Mouse (Mus musculus): ENCODE data around the gene Gm10100. TPM values are rescaled to one million over a fixed set of nuclear protein-coding genes. Genes with fewer than 3 reads are reported as not detected.

Gene Gm10100
- polyA plus RNA-seq, 1 experiment from 2014 or later: not detected

Other genes starting within 250 kb of the Gm10100 start
- 39.0 and 43.8 TPM in 2 replicates for gene Fam207a, start 210.7 kb upstream of the Gm10100 start, polyA plus RNA-seq (2015; fragmentation: Nextera tagmentation; extraction: Ambion mirVana)
- gene Itgb2, start 196.2 kb upstream of the Gm10100 start, polyA plus RNA-seq (2015; fragmentation: Nextera tagmentation; extraction: Ambion mirVana): 3.8 and 3.9 TPM in 2 replicates
- gene Pttg1ip, start 144.8 kb upstream of the Gm10100 start, polyA plus RNA-seq (2015; fragmentation: Nextera tagmentation; extraction: Ambion mirVana): 177 and 181 TPM in 2 replicates
- 330 and 356 TPM in 2 replicates for gene Sumo3, start 120.4 kb upstream of the Gm10100 start, polyA plus RNA-seq (2015; fragmentation: Nextera tagmentation; extraction: Ambion mirVana)
- gene Gm49325, start 120.3 kb upstream of the Gm10100 start, polyA plus RNA-seq (2015; fragmentation: Nextera tagmentation; extraction: Ambion mirVana): 1.9 TPM in 1 of 2 replicates, not detected in the other
- 61.5 and 68.6 TPM in 2 replicates for gene Ube2g2, start 104.2 kb upstream of the Gm10100 start, polyA plus RNA-seq (2015; fragmentation: Nextera tagmentation; extraction: Ambion mirVana)
- gene Tspear, start 39.9 kb upstream of the Gm10100 start, polyA plus RNA-seq (2015; fragmentation: Nextera tagmentation; extraction: Ambion mirVana): 0.48 and 0.51 TPM in 2 replicates
- gene Gm19402, start 35.7 kb upstream of the Gm10100 start, polyA plus RNA-seq (2015; fragmentation: Nextera tagmentation; extraction: Ambion mirVana): not detected in 2 replicates
- not detected in 2 replicates for gene Gm9508, start 29.3 kb upstream of the Gm10100 start, polyA plus RNA-seq (2015; fragmentation: Nextera tagmentation; extraction: Ambion mirVana)
- gene Gm10272, start 19.9 kb upstream of the Gm10100 start, polyA plus RNA-seq (2015; fragmentation: Nextera tagmentation; extraction: Ambion mirVana): not detected in 2 replicates
- gene Gm10024, start 15.0 kb upstream of the Gm10100 start, polyA plus RNA-seq (2015; fragmentation: Nextera tagmentation; extraction: Ambion mirVana): not detected in 2 replicates
- gene Gm10142, start 10.7 kb upstream of the Gm10100 start, polyA plus RNA-seq (2015; fragmentation: Nextera tagmentation; extraction: Ambion mirVana): not detected in 2 replicates
- not detected in 2 replicates for gene Krtap12-1, start 5.9 kb upstream of the Gm10100 start, polyA plus RNA-seq (2015; fragmentation: Nextera tagmentation; extraction: Ambion mirVana)
- not detected in 2 replicates for gene Gm18596, start 16.2 kb downstream of the Gm10100 start, polyA plus RNA-seq (2015; fragmentation: Nextera tagmentation; extraction: Ambion mirVana)
- gene Gm9736, start 24.9 kb downstream of the Gm10100 start, polyA plus RNA-seq (2015; fragmentation: Nextera tagmentation; extraction: Ambion mirVana): not detected in 2 replicates
- not detected in 2 replicates for gene Gm3233, start 33.2 kb downstream of the Gm10100 start, polyA plus RNA-seq (2015; fragmentation: Nextera tagmentation; extraction: Ambion mirVana)
- gene Gm3238, start 44.8 kb downstream of the Gm10100 start, polyA plus RNA-seq (2015; fragmentation: Nextera tagmentation; extraction: Ambion mirVana): not detected in 2 replicates
- gene Gm7138, start 50.5 kb downstream of the Gm10100 start, polyA plus RNA-seq (2015; fragmentation: Nextera tagmentation; extraction: Ambion mirVana): not detected in 2 replicates
- not detected in 2 replicates for gene Gm3250, start 56.1 kb downstream of the Gm10100 start, polyA plus RNA-seq (2015; fragmentation: Nextera tagmentation; extraction: Ambion mirVana)
- not detected in 2 replicates for gene Gm7137, start 61.7 kb downstream of the Gm10100 start, polyA plus RNA-seq (2015; fragmentation: Nextera tagmentation; extraction: Ambion mirVana)
- gene Gm9639, start 68.6 kb downstream of the Gm10100 start, polyA plus RNA-seq (2015; fragmentation: Nextera tagmentation; extraction: Ambion mirVana): not detected in 2 replicates
- gene Gm19668, start 72.6 kb downstream of the Gm10100 start, polyA plus RNA-seq (2015; fragmentation: Nextera tagmentation; extraction: Ambion mirVana): not detected in 2 replicates
- not detected in 2 replicates for gene Gm9507, start 85.4 kb downstream of the Gm10100 start, polyA plus RNA-seq (2015; fragmentation: Nextera tagmentation; extraction: Ambion mirVana)
- gene Gm2696, start 88.2 kb downstream of the Gm10100 start, polyA plus RNA-seq (2015; fragmentation: Nextera tagmentation; extraction: Ambion mirVana): not detected in 2 replicates
- gene Krtap10-4, start 100.6 kb downstream of the Gm10100 start, polyA plus RNA-seq (2015; fragmentation: Nextera tagmentation; extraction: Ambion mirVana): not detected in 2 replicates
- gene Krtap10-10, start 109.5 kb downstream of the Gm10100 start, polyA plus RNA-seq (2015; fragmentation: Nextera tagmentation; extraction: Ambion mirVana): not detected in 2 replicates
- gene Gm36176, start 120.3 kb downstream of the Gm10100 start, polyA plus RNA-seq (2015; fragmentation: Nextera tagmentation; extraction: Ambion mirVana): not detected in 2 replicates
- gene Gm10318, start 126.4 kb downstream of the Gm10100 start, polyA plus RNA-seq (2015; fragmentation: Nextera tagmentation; extraction: Ambion mirVana): not detected in 2 replicates
- gene Gm3285, start 135.5 kb downstream of the Gm10100 start, polyA plus RNA-seq (2015; fragmentation: Nextera tagmentation; extraction: Ambion mirVana): not detected in 2 replicates
- 3.3 TPM in 2 replicates for gene Lrrc3, start 176.1 kb downstream of the Gm10100 start, polyA plus RNA-seq (2015; fragmentation: Nextera tagmentation; extraction: Ambion mirVana)
- gene Trpm2, start 244.1 kb downstream of the Gm10100 start, polyA plus RNA-seq (2015; fragmentation: Nextera tagmentation; extraction: Ambion mirVana): 0.91 and 0.92 TPM in 2 replicates

Data from intestine, embryonic 16.5 days (tissue).